Mouse (Mus musculus) urinary bladder, adult 2 months (tissue): ENCODE data around the gene Lgals7. TPM values are rescaled to one million over a fixed set of nuclear protein-coding genes. Genes with fewer than 3 reads are reported as not detected.

Experiments
- polyA plus RNA-seq: library from polyadenylated mRNA; depleted of rRNA; stranded (reverse); fragments of >200 nt; gene quantifications from 2 replicates; pipeline ENCODE4 v1.2.3, GENCODE M21; 2012; rRNA removed

Gene Lgals7
- polyA plus RNA-seq, 1 experiment, result 3.6 TPM

Other genes starting within 250 kb of the Lgals7 start
- not detected in 2 replicates for gene Acp7, start 232.5 kb upstream of the Lgals7 start, polyA plus RNA-seq
- 9.4 and 12.6 TPM in 2 replicates for gene Fbxo27, start 171.0 kb upstream of the Lgals7 start, polyA plus RNA-seq
- 6.1 and 6.8 TPM in 2 replicates for gene Fbxo17, start 147.0 kb upstream of the Lgals7 start, polyA plus RNA-seq
- 53.5 and 59.2 TPM in 2 replicates for gene Mrps12, start 122.0 kb upstream of the Lgals7 start, polyA plus RNA-seq
- 9.9 and 10.6 TPM in 2 replicates for gene Sars2, start 121.9 kb upstream of the Lgals7 start, polyA plus RNA-seq
- gene Ccer2, start 107.7 kb upstream of the Lgals7 start, polyA plus RNA-seq, result 0.06 TPM in 1 of 2 replicates, not detected in the other
- gene Sirt2, start 97.1 kb upstream of the Lgals7 start, polyA plus RNA-seq, result 84.7 and 100 TPM in 2 replicates
- gene Nfkbib, start 96.3 kb upstream of the Lgals7 start, polyA plus RNA-seq, result 16.4 and 18.6 TPM in 2 replicates
- 2.6 and 4.1 TPM in 2 replicates for gene Rinl, start 74.9 kb upstream of the Lgals7 start, polyA plus RNA-seq
- gene Hnrnpl, start 55.3 kb upstream of the Lgals7 start, polyA plus RNA-seq, result 325 and 346 TPM in 2 replicates
- 246 and 303 TPM in 2 replicates for gene Ech1, start 38.6 kb upstream of the Lgals7 start, polyA plus RNA-seq
- 29.4 and 39.9 TPM in 2 replicates for gene Lgals4, start 30.0 kb upstream of the Lgals7 start, polyA plus RNA-seq
- gene Capn12, start 17.6 kb downstream of the Lgals7 start, polyA plus RNA-seq, result 0.66 and 0.73 TPM in 2 replicates
- gene Actn4, start 98.5 kb downstream of the Lgals7 start, polyA plus RNA-seq, result 285 and 345 TPM in 2 replicates
- gene Eif3k, start 118.0 kb downstream of the Lgals7 start, polyA plus RNA-seq, result 368 and 380 TPM in 2 replicates
- 3.6 and 3.8 TPM in 2 replicates for gene Map4k1, start 118.2 kb downstream of the Lgals7 start, polyA plus RNA-seq